Mouse (Mus musculus): ENCODE measurements around the gene Crym.

Gene Crym

GRCm38 (mm10) chr7:120158121-120158613 is 43.7 kb downstream of the Crym start:
- no peak for DNase-seq

DNA sequence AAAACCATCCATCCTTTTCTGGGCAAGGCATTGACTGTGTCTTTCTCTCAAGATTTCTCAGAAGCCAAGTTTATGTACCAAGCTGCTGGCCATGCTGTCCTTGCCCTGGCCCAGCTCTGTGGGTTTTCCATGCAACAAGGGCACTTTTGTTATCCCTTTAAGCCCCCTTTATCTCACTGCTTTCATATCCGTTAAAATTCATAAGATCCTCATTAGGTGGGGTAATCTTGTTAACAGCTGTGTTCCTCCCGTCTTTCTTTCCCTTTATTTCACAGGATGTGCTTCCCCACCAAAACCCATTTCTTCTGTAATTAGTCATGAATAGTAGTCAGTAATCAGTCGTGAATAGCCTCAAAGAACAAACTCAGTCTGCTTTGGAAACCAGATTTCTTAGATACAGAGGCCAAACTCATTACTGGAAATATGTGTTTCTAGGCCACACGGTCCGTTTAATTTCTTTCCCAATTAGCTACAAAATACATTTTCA is 44.3 kb downstream of the Crym start:
- no peak for DNase-seq

GRCm38 (mm10) chr7:120156841-120157409 is 45.0 kb downstream of the Crym start:
- no peak for DNase-seq

- DNase-seq: no peak
Measured at GRCm38 (mm10) chr7:120150898-120151297, 51.0 kb downstream of the Crym start.

DNA sequence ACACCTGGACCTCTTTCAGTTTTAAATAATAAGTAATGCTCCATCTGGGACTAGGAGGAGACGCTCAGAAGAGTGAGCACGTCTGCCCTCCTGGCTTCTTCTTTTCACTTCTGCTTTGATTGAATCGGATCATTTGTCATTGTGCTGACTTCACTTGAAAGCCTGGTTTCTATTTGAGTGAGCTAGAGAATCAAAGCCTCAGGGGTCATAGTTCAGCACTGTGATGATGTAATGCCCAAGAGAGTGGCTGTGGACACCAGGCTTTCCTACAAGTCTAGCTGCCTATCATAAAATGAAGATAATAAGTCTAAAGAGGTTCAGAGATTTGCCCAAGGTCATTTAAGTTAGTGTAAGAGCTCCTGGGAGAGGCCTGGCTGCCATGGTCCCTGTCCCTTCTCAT is 51.7 kb downstream of the Crym start:
- DNase-seq: no peak

GRCm38 (mm10) chr7:120145191-120145590 is 56.7 kb downstream of the Crym start, which contains the start of gene Zp2:
TSS of gene Zp2 (minus strand) at chr7:120145291.
- no peak for DNase-seq

GRCm38 (mm10) chr7:120142743-120143142 is 59.2 kb downstream of the Crym start:
- no peak for DNase-seq

Data from cerebellum, postnatal 36 days (tissue).